In genomic region chr6:56579568-56579967, GRCm38 (mm10) we compare ENCODE assay signal across 23 mouse cellular contexts.
"Had no signal": no experiment of that assay in that cellular context is flagged by ENCODE, and none has a peak within 500 bp of the region (broad histone marks: within the 10 kb centered on the region; RNA-seq: fewer than 3 reads in every experiment).

No protein-coding gene starts in this region.

- H3K36me3 ChIP-seq: kidney, embryonic 15.5 days; limb, embryonic 12.5 days; limb, embryonic 15.5 days; lung, embryonic 15.5 days; midbrain, embryonic 10.5 days; midbrain, embryonic 13.5 days; neural tube, embryonic 13.5 days; stomach, embryonic 15.5 days had no signal

- H3K27me3 ChIP-seq: kidney, embryonic 15.5 days; limb, embryonic 12.5 days; limb, embryonic 15.5 days; lung, embryonic 15.5 days; midbrain, embryonic 13.5 days; neural tube, embryonic 13.5 days; stomach, embryonic 15.5 days had no signal

- H3K4me3 ChIP-seq: kidney, embryonic 15.5 days; limb, embryonic 12.5 days; limb, embryonic 15.5 days; lung, embryonic 15.5 days; midbrain, embryonic 10.5 days; midbrain, embryonic 13.5 days; myocyte; neural tube, embryonic 13.5 days; stomach, embryonic 15.5 days had no signal

- H3K9me3 ChIP-seq: kidney, embryonic 15.5 days; limb, embryonic 12.5 days; limb, embryonic 15.5 days; lung, embryonic 15.5 days; megakaryocyte, embryonic 14.5 days; midbrain, embryonic 10.5 days; midbrain, embryonic 13.5 days; neural tube, embryonic 13.5 days; stomach, embryonic 15.5 days had no signal

- DNase-seq: kidney, adult 8-10 months; kidney, postnatal 10 days; kidney, postnatal 36 days; left cerebral cortex, postnatal 4 days; lung, adult 18-20 months; lung, postnatal 10 days; lung, postnatal 36 days; retina, postnatal 1 day; right cerebral cortex, postnatal 25 days; spleen, adult 18-20 months; thymus, postnatal 25 days had no signal

- H3K9ac ChIP-seq: kidney, embryonic 15.5 days; limb, embryonic 12.5 days; limb, embryonic 15.5 days; liver, embryonic 14.5 days; lung, embryonic 15.5 days; midbrain, embryonic 13.5 days; neural tube, embryonic 13.5 days; stomach, embryonic 15.5 days had no signal

- H3K27ac ChIP-seq: kidney, embryonic 15.5 days; limb, embryonic 12.5 days; limb, embryonic 15.5 days; liver, embryonic 14.5 days; lung, embryonic 15.5 days; midbrain, embryonic 10.5 days; midbrain, embryonic 13.5 days; neural tube, embryonic 13.5 days; stomach, embryonic 15.5 days had no signal

- ATAC-seq: midbrain, embryonic 13.5 days; midbrain, embryonic 16.5 days had no signal

- H3K4me2 ChIP-seq: kidney, embryonic 15.5 days; limb, embryonic 12.5 days; limb, embryonic 15.5 days; lung, embryonic 15.5 days; midbrain, embryonic 13.5 days; neural tube, embryonic 13.5 days; stomach, embryonic 15.5 days had no signal

- H3K4me1 ChIP-seq: kidney, embryonic 15.5 days; limb, embryonic 12.5 days; limb, embryonic 15.5 days; lung, embryonic 15.5 days; midbrain, embryonic 13.5 days; neural tube, embryonic 13.5 days; stomach, embryonic 15.5 days had no signal
